Mouse (Mus musculus) left cerebral cortex, adult 2 months (tissue): ENCODE results near the gene Lmo7. TPM values are rescaled to one million over a fixed set of nuclear protein-coding genes. Genes with fewer than 3 reads are reported as not detected.

ENCODE experiments used
- DNase-seq, 2 experiments: peaks; one replicate each; pipeline ENCODE4 v3.0.0; 2021 to 2022; ENCODE audit warnings: low spot score in 2 of 2, mixed read lengths in 1 of 2; ENCODE audit errors: extremely low spot score in 1 of 2
- H3K27ac ChIP-seq: fragments of 200-600 bp; 2 replicates; pipeline ENCODE4 v1.8.1; 2022
- H3K4me3 ChIP-seq: fragments of 200-600 bp; 2 replicates; pipeline ENCODE4 v1.8.1; 2022
- CTCF ChIP-seq: fragments of 200-600 bp; IDR thresholded peaks from 2 replicates; pipeline ENCODE4 v1.8.1; 2022; ENCODE audit warnings: antibody characterized with exemption, mild to moderate bottlenecking, moderate library complexity
- intact Hi-C: fragments of 180-260 bp; cut with DNase I; formaldehyde crosslinking; loops from one replicate; pipeline ENCODE4 v1.15.1; 2025
- total RNA-seq, 2 experiments: library from RNA; stranded (reverse); gene quantifications; 2 replicates each; pipeline ENCODE4 v1.2.3; 2021

The Lmo7 gene
- total RNA-seq, 2 experiments from 2014 or later: 106 to 107 TPM

- Histone ChIP-seq H3K27ac (peak overlapping the region; percentile 47), H3K4me3 (no peak overlapping the region)
- intact Hi-C loops: loop anchor here (5.0 kb wide), 1 partner anchor 87 kb away; no protein-coding TSS in a partner anchor
- TF ChIP-seq CTCF: no peak
- DNase-seq: no peak
Measured at GRCm38 (mm10) chr14:101869661-101870060, 139.9 kb downstream of the Lmo7 start.

GRCm38 (mm10) chr14:101870171-101870902 is 140.6 kb downstream of the Lmo7 start:
- no peak for TF ChIP-seq CTCF
- no peak overlapping the region for H3K4me3 ChIP-seq
- intact Hi-C loops: loop anchor here (5.0 kb wide), 1 partner anchor 88 kb away; no protein-coding TSS in a partner anchor
- peak; percentile 60 to 68 for DNase-seq
- H3K27ac ChIP-seq: peak overlapping the region; percentile 47

DNA sequence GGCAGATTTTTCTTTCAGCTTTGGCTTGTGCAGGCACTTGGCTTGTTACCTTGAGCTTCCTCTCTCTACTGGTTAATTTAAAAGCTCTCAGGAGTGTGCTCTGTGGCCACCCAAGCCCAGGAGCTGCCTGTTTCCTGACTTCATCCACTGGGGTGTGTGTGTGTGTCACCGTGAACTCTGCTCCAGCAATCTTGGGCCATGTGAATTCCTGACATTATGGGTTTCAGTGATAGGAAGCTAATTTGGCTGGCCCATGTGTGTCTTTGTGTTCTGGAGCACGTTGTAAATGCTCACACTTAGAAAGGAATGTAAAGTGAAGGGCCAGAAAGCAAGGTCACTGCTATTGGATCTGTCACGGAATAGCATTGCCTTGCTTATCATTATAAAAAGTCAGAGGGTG is 143.1 kb downstream of the Lmo7 start:
- Histone ChIP-seq H3K4me3 (no peak overlapping the region), H3K27ac (no peak overlapping the region)
- DNase-seq: no peak
- TF ChIP-seq CTCF: no peak
- intact Hi-C loops: loop anchor here (5.0 kb wide), 1 partner anchor 91 kb away; no protein-coding TSS in a partner anchor

DNA sequence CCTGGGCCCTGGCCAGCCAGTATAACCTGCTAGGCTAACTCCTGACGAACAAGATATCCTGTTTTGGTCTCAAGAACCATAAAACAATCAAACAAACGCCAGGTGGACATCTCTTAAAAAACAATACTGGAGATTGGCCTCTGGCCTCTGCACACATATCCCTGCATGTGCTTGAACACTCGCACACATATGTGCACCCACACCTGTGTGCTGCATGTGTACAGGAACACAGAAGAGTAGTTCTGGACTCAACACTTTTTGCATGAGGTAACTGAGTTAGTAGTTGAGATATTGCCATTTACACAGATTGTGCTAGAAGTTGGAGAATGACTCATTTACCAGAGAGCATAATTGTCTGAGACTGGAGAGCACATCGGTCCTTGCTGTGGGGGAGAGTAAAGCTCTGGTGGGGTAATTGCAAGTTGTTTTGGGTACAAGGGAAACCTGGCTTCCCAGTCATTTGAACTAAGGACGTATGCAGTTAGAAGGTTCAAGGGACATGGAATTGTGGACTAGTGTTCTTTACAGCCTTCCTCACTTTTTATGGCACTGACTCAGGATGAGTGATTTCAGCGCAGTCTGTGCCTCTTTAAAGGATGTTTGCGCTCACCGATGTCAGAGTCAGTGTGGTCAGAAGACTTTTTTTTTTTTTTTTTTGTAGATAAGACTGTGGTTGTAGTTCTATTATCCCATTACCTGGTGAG is 148.7 kb downstream of the Lmo7 start:
- Histone ChIP-seq H3K27ac (no peak overlapping the region), H3K4me3 (no peak overlapping the region)
- intact Hi-C loops: no loop called here
- no peak for TF ChIP-seq CTCF
- no peak for DNase-seq

DNA sequence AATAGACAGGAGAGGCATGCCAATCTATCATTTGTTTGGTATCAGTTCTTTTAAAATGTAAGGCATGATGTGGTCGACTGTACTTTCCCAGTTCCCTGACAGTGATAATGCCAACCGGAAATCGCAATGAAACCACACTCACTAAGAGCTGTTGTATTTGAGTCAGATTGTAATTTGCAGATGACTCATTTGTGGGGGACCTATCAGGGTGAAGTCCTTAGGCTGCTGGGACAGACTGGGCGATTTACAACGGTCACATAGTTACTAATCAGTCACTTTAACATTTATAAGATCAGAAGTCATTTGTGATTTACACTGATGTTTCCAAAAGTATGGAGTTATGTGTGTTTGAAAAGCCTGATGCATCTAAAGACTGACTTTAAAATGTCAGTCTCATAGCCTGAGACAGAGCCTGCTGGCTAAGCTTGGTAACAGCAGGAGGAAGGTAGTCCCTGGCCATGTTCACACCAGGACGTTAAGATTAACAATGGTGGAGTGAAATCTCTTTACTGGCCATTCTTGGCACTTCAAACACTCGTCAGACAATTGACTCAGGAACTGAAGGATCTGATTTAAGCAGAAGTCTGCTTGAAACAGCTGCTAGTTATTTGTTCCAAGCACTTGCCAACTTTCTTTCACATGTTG is 149.4 kb downstream of the Lmo7 start:
- no peak overlapping the region for H3K4me3 ChIP-seq
- peak; percentile 6; the same call in 1 of the 2 replicates for TF ChIP-seq CTCF
- intact Hi-C loops: no loop called here
- no peak overlapping the region for H3K27ac ChIP-seq
- no peak for DNase-seq

DNA sequence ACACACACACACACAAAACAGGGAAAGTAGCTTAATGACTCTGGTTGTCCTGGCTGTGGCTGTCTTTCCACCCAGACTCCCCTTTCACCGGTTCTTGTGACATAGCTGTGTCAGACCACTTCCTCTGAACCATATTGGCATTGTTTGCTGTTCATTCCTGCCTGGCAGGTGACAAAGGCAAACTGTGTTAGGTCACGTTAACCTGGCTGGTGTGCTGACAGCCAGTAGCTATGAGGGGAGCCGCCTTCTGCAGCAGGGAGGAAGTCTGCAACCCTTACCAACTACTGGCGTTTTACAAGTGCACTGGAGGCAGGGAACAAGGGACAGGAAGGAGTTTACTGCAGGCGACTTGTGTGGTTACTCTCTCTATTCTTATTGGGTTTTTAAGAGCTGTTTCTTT is 153.2 kb downstream of the Lmo7 start:
- no peak for DNase-seq
- intact Hi-C loops: no loop called here
- no peak for TF ChIP-seq CTCF
- H3K27ac ChIP-seq: no peak overlapping the region
- no peak overlapping the region for H3K4me3 ChIP-seq

GRCm38 (mm10) chr14:101883787-101884186 is 154.0 kb downstream of the Lmo7 start:
- Histone ChIP-seq H3K4me3 (no peak overlapping the region), H3K27ac (no peak overlapping the region)
- no peak for DNase-seq
- no peak for TF ChIP-seq CTCF
- intact Hi-C loops: no loop called here

GRCm38 (mm10) chr14:101886320-101886719 is 156.6 kb downstream of the Lmo7 start:
- Histone ChIP-seq H3K27ac (no peak overlapping the region), H3K4me3 (no peak overlapping the region)
- no peak for TF ChIP-seq CTCF
- no peak for DNase-seq
- intact Hi-C loops: no loop called here

DNA sequence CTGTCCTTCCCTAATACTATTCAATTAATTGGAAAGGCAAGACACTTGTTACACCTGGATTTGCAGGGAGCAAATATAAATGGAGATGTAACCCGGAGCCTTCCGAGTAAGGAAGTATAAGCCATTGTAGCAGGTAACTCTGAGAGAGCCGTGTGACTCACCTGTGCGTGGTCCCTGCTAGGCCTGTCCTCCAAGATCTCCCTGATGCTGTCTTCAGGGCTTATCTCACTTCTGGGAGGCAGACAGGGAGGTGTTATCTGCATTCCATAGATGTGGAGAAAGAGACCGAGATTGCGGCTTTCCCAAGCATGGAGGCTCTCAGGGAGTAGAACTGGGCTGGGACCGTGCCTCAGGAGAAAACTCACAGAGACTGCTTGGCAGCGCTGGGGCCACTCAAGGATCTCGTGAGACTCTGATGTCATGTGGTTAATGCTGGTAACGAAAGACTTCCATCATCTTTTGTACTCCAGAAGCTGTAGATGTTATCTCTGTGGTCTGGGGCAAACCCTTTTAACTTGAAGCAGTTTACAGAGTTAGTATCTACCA is 162.2 kb downstream of the Lmo7 start:
- H3K27ac ChIP-seq: no peak overlapping the region
- intact Hi-C loops: loop anchor here (5.0 to 10.0 kb wide), 2 partner anchors 47 to 110 kb away; no protein-coding TSS in a partner anchor
- no peak for TF ChIP-seq CTCF

DNA sequence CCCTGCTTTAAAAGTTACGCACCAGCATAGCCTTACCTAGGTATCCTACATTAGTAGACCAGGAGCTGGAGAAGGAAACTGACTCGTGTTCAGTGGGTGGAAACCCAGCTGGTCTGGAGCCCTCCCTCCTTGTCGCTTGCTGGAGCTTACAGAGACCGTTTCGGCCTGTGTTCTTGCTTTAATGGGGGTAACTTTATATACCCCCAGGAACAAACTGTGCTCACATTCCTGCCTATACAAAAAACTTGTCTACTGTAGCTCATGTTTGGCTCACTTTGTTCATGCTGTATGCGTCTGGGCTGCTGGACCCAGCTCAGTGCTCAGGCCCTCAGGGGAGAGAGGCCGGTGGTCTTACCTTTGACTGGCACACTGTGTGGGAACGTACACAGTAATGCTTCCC is 162.7 kb downstream of the Lmo7 start:
- Histone ChIP-seq H3K27ac (no peak overlapping the region), H3K4me3 (no peak overlapping the region)
- TF ChIP-seq CTCF: no peak
- intact Hi-C loops: loop anchor here (5.0 to 10.0 kb wide), 2 partner anchors 48 to 110 kb away; no protein-coding TSS in a partner anchor
- DNase-seq: no peak

More for the DNA sequence above, 162.2 kb downstream of the Lmo7 start:
- no peak for DNase-seq
- H3K4me3 ChIP-seq: no peak overlapping the region

DNA sequence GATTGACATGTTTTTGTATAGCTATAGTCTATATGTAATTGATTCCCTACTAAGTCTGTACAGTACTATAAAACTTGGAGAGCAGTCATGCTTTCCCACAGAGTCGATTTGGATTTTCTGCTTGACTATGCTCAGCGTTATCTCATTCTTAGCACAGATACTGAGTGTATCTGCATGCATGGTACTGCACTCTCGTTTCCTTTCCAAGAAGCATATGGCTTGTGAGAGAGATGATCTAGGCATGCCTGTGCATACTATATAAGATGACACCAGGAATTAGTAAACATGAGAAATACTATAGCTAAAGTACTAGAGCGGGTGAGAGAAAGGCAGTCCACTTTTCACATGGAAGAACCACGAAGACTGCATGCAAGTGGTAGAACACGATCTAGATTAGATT is 163.5 kb downstream of the Lmo7 start:
- H3K27ac ChIP-seq: no peak overlapping the region
- H3K4me3 ChIP-seq: no peak overlapping the region

More for the DNA sequence above, 163.5 kb downstream of the Lmo7 start:
- TF ChIP-seq CTCF: no peak
- no peak for DNase-seq
- intact Hi-C loops: loop anchor here (5.0 to 10.0 kb wide), 2 partner anchors 48 to 111 kb away; no protein-coding TSS in a partner anchor
